Mouse (Mus musculus) testis, postnatal 14 days (tissue): ENCODE measurements around the gene Cachd1.

Experiments used
- DNase-seq: peaks from one replicate; pipeline ENCODE4 v3.0.0; 2021; ENCODE audit warnings: low spot score

The Cachd1 gene

DNA sequence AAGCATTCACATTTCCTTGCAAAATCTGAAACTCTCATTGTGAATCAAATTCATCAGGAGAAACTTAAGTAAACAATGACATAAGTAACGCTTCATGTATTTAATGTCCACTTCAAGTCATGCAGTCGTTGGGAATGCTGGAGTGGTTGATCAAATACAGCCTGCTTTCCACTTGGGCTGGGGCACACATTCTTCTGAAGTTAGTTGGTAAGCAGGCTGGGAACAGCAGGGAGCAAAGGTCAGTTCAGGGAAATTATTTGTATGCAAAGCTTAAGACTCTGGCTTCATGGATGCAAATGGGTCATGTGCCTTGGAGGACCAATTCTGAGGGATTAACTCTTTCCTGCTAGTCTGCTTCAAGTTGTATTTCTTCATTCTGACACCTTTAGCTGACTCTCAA is 16.7 kb downstream of the Cachd1 start:
- no peak for DNase-seq

DNA sequence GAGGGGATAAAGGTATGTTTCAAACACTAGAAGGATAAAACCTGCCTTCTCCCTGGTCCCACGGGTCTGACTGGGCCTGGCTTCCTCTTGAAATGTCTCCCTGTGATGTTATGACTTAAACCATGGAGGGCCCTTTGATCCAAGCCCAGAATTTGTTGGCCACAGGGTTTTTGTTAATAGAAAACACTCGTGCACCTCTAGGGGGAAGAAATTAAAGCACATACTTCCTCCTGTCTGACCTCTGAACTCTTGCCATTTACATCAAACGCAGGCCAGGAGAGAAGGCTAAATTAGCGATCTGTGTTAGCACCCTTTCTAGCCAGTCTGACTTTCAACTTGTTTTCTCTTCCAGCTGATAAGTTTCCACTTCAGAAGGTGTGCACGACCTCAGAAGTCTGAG is 19.0 kb downstream of the Cachd1 start:
- no peak for DNase-seq

DNA sequence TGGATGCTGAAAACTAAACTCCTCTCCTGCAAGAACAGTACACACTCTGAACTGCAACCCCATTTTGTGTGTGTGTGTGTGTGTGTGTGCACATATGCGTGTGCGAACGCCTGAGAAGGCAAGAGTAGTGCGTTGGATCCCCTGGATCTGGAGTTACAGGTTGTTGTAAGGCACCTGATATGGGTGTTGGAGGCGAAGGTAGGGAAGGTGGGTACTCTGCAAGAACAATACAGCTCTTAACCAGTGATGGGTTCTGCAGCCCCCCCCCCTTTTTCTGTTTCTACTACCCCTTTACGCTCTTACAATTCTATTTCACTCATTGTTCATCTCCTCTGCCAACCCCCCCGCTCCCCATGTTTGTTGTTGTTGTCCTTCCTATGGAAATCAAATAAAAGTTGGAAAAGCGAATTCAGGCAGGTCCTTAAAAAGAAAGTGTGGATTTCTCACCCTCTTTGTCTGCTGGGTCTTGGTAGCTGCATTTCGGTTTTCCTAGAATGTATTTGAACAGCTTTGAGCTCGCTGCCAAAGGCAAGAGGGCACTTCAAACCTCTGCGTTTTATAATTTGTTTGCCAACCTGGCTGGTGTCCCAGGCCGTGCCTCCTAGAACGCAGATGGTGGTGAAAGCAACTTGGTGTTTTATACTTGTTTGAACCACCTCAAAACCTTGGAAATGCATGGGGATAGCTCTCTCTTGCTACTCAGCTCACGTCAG is 24.4 kb downstream of the Cachd1 start:
- DNase-seq: no peak

DNA sequence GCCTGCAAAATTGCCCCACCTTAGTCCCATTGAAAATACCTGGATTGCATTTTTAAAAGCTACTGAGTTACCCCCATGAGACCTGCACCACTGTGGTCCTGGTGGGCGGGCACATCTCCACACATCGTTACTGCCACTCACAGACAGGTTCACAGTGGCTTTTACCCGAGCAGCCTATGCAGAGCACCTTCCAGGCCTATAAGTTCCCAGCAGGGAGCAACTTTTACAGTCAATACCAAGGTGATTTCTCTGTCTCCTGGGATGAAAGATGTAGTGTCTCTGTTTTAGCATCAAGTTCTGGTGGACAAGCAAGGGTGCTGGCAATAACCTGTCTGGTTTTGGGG is 24.9 kb downstream of the Cachd1 start:
- no peak for DNase-seq

DNA sequence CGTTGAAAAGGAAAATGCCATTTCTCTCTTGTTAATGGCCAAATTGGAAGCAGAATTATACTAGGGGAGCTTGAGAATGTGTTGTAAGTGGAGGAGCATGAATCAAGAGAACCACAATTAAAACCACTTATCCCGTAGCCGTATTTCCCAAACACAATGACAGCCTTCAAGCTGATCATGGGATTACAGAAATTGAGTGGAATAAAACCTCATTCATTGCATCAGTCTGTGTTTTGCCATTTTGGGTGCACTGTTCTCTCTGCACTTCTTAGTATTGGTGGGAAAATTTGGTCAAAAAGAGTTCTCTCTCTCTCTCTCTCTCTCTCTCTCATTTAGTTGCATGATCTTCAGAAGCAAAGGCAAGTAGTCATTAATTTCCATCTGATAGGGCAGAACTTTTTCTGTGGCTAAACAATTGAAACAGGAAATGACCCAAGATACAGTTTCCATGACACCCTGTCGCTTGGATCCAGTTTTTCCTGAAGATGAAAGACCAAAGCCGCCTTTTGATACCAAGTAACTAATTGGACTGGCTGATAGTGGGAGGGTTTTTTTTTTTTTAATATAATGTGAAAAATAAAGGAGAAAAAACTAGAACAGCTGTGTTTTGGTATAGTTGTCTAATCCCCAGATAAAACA is 34.7 kb downstream of the Cachd1 start:
- no peak for DNase-seq

DNA sequence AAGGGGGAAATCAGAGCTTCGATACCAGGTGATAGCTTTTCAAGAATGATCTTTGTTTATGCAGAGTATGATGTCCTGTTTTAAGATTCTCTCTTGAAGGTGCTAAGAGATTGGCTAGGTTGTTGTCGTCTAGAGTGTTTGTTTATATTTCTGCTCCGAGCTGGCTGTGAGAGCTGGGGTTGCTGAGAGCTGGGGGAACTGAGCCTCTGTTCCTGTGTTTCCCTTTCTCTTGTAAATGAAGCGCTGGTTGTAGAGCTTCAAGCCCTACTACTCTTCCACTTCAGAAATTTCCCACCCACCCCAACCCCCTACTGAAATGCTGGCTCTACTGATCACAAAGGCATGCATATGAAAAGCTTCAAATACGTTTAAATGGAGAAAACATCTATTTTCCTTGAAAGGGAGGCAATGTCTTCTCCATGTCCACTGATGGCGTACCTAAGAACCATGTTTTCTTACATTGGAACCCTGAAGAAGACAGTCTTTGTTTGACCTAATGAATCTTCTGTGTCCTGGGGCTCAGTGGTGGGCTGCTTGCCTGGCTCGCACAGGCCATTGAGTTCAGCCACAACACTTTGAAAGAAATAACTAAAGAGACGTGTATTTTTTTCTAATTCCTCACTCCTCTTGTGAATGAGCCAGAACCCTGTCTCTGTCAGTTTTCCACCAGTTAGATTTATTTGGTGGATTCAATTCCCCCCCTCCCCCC is 35.5 kb downstream of the Cachd1 start:
- DNase-seq: no peak

DNA sequence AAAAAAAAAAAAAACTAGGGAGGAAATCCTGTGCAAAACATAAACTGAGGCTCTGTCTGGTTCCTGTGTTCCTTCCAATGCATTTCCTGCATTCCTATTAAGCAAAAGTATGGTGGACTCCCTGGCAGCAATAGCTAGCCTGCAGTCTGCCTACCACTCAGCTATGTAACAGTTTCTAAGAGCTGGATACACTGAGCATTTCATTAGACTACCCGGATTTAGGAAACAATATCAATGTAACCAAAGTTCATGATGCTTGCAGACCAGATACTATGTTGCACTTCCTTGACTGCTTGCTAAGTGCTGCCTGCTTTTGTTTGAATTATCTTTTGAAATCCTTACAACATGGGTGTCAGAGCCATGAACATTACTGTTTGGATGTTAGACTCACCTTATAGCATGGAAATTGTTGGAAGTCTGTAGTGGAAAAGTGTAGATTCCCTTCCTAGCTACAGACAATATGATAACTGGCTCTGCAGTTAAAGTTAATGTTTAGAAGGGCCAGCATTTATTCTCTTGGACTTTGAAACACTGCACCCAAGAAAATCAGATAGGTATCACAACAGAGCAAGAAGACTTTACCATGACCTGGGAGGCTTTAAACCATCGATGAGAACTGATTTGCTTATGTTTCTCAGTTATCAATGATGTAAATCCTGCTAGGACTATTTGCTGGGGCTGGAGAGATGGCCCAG is 37.4 kb downstream of the Cachd1 start:
- peak; percentile 10 for DNase-seq

DNA sequence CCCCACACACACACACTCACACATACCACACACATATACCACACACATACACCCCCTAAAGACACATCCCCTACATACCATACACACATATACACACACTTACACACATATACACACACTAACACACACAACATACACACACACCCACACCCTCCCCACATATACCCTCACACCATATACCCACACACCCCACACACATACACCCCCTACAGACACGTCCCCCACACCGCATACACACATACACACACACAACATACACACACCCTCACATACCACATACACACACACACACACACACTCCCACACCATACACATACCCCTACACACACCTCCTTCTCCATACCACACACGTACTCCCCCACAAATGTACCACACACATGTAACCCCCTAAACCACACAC is 42.8 kb downstream of the Cachd1 start:
- no peak for DNase-seq

DNA sequence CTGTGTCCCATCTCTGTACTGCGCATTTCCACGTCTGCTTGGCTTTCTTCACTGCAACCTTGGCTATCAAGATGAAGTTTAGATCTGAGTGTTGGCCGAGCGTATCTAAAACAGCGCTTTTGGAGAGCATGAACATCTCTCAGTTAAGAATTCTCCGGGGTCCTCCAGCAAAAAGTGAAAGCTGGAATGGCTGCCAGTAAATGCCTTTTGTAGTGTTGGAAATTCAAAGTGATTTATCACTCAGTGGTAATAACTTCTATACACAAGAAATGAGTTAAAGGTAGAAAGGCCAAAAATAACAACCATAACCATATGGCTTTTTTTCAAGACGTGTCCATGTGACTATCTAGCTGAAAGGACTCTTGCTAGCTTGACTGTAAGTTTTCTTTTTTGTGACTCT is 46.1 kb downstream of the Cachd1 start:
- no peak for DNase-seq

DNA sequence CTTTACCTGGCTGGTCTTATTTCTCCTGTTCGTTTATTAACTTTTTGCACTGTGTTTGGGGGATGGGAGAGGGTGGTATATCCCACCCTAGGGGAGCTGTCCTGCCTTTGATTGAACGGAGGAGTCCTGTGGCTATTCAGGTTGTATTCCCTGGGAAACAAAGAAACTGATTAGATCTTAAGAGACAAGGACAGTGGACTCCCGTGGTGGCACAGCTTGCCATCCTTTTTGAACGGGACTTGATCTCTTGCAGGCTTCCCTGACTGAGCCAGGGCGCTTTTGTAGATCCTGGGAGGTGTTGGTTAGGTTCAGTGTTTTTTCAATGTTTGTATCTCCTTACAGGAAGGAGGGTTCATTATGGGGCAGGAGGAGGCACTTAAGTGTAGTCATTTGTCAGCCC is 50.9 kb downstream of the Cachd1 start:
- no peak for DNase-seq

DNA sequence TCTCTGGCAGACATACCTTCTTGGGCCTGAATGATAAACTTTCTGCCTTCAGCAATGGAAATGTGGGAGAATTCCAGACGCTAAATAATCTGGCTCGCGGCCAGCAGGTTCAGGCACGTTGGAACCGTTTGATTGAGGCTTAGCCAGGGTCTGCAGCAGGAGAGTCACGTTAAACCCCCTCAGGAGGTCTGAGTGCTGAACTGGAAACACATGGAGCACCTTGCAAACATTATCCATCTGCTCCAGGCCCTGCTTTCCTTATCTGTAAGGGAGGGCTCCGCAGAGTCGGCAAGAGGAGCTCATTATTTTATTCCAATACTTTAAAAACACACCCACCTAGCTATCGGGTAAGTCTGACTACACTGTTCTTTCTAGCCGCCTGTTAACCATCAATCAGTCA is 52.3 kb downstream of the Cachd1 start:
- DNase-seq: no peak

DNA sequence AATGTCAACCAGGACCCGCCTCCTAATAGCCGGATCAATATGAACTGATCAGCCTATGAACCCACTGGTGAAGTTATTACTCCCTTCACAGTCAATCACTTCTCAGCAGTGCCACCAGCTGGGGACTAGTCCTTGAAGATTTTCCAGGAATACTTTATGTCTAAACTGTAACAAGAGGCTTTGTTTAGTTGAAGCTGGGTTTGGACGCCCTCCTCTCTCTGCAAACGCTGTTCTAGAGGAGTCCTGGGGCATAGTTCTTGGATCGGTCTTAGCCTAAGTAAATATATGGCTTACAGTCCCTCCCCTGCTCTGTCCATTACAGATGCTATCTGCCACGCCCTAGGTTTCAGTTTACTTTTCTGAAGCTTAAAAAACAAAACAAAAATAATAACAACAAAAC is 60.7 kb downstream of the Cachd1 start:
- DNase-seq: no peak

DNA sequence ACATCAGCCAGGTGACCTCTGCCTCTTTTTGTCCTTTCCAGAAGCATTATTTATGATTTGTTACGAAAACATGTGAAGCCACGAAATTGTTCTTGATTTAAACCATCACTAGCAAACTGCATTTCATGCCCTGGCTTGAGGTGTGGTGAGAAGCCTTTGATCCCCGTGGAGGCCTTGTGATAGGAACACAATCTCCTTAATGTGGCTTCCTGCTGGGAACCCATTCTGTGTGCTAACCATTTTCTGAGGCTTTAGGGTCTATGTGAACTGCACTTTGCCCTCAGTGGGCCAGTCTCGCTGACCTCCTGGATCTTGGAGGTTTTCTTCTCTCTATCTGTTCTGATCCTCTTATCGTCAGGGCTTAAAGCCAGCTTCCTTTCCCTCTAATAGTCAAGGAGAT is 66.2 kb downstream of the Cachd1 start:
- DNase-seq: no peak

DNA sequence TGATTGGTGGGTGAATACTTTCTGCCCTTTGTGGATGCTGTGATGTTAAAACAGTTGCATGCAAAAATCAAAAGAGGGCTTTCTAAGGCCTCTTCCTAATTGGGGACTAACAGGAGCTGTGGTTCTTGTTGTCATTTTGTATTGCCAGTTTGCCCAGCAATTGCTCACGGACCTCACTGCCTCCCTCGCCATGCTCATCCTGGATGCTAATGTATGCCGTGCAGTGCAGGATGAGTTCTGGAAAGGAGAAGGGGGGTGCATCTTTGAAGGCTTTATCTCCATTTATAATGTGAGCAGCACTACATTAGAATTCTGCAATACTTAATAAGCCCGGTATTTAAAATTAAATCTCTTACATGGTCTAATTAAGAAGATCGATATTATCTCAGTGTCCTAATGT is 66.6 kb downstream of the Cachd1 start:
- no peak for DNase-seq

DNA sequence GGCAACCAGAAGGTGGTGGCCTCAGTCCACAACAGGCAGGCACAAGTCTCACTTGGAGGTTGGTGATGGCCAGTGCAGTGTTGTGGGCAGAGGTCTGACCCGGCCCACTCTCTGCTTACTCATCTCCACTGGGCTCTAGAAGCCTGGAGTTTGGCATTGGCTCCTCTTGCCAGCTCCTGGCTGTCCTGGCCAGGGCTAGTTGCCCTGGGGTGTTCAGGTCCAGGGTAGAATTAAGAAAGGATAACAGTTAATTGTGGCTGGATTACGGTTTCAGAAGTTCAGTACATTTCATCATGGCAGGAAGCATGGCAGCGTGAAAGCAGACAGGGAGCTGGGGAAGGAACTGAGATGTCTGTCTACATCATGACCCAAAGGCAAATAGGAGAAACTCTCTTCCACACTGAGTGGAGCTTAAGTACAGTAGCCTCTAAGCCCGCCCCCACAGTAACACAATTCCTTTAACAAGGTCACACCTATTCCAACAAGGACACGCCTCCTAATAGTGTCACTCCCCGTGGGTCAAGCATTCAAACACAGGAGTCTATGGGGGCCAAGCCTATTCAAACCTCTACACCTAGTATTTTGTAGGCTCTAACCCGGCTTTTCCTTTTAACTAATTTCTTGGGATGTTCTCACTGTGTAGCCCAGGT is 74.5 kb downstream of the Cachd1 start:
- DNase-seq: no peak

DNA sequence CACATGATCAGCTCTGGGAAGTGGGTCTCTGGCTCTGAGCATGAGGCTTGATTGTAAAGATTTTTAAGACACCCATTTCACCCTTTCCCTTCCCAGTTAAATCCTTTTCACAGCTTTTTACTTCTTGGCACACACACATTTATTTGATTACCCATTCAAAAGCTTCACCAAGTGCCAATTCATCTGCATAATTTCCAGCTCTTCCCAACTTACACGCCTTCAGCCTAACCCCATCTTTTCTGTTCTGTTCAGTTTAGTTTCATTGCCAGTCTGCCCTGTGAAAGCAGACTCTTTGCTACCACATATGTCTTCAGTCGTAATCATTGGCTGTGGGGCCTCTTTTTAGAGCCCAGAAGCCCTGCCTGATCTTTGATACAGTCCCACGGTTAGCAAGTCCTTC is 76.0 kb downstream of the Cachd1 start:
- no peak for DNase-seq

DNA sequence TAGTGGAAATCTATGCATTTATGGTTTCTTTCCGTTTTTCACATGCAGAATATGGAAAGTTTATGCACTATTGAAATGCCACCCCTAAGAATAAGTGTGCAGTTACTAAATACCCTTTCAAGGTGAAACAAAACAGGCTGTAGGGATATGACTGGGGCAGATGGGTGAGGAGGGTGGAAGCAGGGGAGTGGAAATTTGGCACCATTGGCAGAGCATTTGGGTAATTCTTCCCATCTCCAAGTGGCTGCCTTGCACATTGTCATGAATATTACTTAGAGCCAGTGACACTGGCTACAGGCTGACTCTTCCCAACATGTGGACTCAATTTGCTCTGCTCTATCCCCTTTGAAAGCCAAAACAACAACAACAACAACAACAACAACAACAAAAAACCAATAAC is 77.0 kb downstream of the Cachd1 start:
- DNase-seq: no peak

DNA sequence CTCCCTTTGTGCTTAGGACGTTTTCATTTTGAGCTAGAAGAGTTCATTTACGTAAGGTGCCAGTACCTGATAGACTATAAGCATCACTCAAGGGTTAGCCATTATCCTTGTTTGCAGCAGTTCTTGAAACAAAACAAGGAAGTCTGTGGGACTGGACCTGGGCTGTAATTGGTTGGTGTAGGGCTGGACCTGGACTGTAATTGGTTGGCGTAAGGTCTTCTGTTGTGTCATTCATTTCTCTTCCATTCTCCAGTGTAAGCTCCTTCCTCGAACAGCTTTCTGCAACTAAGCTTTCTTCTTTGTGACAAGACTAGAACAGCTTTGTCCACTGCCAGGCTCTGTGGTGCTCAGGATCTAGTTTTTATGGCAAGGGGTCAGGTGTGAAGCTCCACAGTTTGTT is 78.9 kb downstream of the Cachd1 start:
- no peak for DNase-seq

DNA sequence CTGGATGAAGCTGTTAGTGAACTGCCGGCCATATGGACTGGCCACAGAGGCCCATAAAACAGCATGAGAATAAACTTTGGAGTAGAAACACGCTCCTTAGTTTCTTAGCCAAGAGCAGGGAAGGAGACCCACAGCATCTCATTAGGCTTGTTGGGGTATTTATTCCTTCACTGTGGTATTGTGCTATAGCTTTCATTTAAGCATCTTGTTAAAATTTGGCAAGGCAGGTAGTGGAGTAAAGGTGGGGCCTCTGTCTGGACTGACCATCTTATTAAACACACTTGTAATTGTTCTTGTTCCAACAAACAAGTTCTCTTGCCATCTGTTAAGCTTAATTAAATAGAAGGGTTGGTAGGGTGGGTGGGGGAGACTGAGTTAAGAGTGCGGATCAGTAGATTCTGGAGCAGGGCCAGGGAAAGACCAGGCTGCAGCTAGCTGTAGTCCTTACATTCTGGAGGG is 81.0 kb downstream of the Cachd1 start:
- no peak for DNase-seq

DNA sequence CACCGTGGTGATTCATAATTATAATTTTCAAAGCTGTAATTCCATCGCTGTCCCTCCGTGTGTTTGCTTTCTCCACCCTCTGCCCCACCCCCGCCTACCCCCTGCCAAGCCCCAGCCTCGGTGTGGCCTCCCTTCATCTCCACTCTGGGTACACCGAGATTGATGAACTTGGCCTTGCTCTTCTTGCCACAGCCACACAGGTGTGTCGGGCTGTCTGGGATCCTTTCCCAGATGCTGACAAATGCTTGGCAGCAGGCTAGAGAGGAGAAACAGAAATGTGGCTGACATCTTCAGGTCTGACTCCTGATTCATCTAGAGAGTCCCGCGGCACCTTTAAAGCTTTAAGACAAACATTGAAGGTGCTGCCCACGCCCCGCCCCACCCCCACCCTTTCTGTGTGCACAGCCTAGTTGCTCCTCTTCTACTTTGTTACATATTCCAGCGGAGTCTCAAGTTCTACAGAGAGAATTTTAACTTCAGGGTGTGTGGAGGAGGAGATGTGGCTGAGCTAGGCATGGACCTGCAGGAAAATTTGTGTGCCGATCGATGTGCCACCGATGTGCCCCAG is 87.5 kb downstream of the Cachd1 start:
- DNase-seq: no peak

DNA sequence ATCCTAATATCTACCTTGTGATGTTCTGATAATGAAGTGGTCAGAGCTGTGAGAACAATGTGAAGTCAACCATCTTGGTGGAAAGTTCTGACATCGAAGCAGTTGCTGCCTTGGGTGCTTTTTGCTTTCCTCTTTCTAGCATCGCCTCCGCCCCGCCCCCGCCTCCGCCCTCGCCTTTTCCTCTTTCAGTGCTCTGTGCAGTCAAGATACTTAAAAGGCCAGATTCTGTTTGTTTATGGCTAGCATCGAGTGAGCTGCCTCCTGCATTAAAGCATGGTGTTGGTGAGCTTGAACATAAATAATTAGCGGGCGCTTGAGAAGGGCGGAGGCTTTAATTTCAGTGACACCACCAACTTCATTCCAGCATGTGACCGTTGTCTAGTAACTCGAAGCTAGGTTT is 88.9 kb downstream of the Cachd1 start:
- DNase-seq: no peak
